Mouse (Mus musculus): ENCODE results near the gene Fhad1. TPM values are rescaled to one million over a fixed set of nuclear protein-coding genes. Genes with fewer than 3 reads are reported as not detected.

The Fhad1 gene
- polyA plus RNA-seq, 2 experiments from 2014 or later, result 0.85 TPM; not detected in 1

- no peak for ATAC-seq
Measured at GRCm38 (mm10) chr4:141928881-141929281, 86.0 kb downstream of the Fhad1 start.

- no peak for ATAC-seq
Measured at GRCm38 (mm10) chr4:141925781-141926345, 89.0 kb downstream of the Fhad1 start.

- ATAC-seq, result no peak
Measured at GRCm38 (mm10) chr4:141923961-141924360, 90.9 kb downstream of the Fhad1 start.

GRCm38 (mm10) chr4:141920391-141920790, 94.5 kb downstream of the Fhad1 start:
- no peak for ATAC-seq

- no peak for ATAC-seq
Measured at GRCm38 (mm10) chr4:141917735-141918419, 97.0 kb downstream of the Fhad1 start.

- no peak for ATAC-seq
Measured at GRCm38 (mm10) chr4:141914040-141914439, 100.8 kb downstream of the Fhad1 start.

- ATAC-seq, result no peak
Measured at GRCm38 (mm10) chr4:141913201-141913993, 101.5 kb downstream of the Fhad1 start.

GRCm38 (mm10) chr4:141904710-141905109, 110.2 kb downstream of the Fhad1 start:
- ATAC-seq, result no peak

GRCm38 (mm10) chr4:141902479-141902858, 112.4 kb downstream of the Fhad1 start:
- no peak for ATAC-seq

GRCm38 (mm10) chr4:141901711-141902478, 113.0 kb downstream of the Fhad1 start:
- ATAC-seq, result no peak

GRCm38 (mm10) chr4:141900421-141900820, 114.5 kb downstream of the Fhad1 start:
- ATAC-seq, result no peak

- no peak for ATAC-seq
Measured at GRCm38 (mm10) chr4:141899936-141900335, 114.9 kb downstream of the Fhad1 start.

- no peak for ATAC-seq
Measured at GRCm38 (mm10) chr4:141898905-141899304, 116.0 kb downstream of the Fhad1 start.

GRCm38 (mm10) chr4:141897838-141898237, 117.0 kb downstream of the Fhad1 start:
- no peak for ATAC-seq

GRCm38 (mm10) chr4:141897225-141897624, 117.7 kb downstream of the Fhad1 start:
- ATAC-seq, result no peak

GRCm38 (mm10) chr4:141895772-141896171, 119.1 kb downstream of the Fhad1 start:
- ATAC-seq, result no peak

GRCm38 (mm10) chr4:141893157-141893784, 121.6 kb downstream of the Fhad1 start:
- ATAC-seq, result no peak

- ATAC-seq, result no peak
Measured at GRCm38 (mm10) chr4:141886385-141886968, 128.4 kb downstream of the Fhad1 start.

- no peak for ATAC-seq
Measured at GRCm38 (mm10) chr4:141885451-141885850, 129.4 kb downstream of the Fhad1 start.

- no peak for ATAC-seq
Measured at GRCm38 (mm10) chr4:141882858-141883257, 132.0 kb downstream of the Fhad1 start.

GRCm38 (mm10) chr4:141881950-141882349, 132.9 kb downstream of the Fhad1 start:
- no peak for ATAC-seq
